Mouse (Mus musculus) liver, adult 2 months (tissue): ENCODE data around the gene Olfr955.

ENCODE experiments used
- CTCF ChIP-seq: fragments of 200-500 bp; IDR thresholded peaks from 2 replicates; pipeline ENCODE4 v1.5.1; 2011; ENCODE audit warnings: low read depth, low read length, control low read depth
- POLR2A ChIP-seq: fragments of 200-500 bp; IDR thresholded peaks from 2 replicates; pipeline ENCODE4 v1.6.1; 2011; ENCODE audit warnings: low read length, control low read depth; ENCODE audit not compliant: insufficient read depth; ENCODE audit errors: extremely low read depth

- TF ChIP-seq CTCF: no peak
- no peak for TF ChIP-seq POLR2A
Measured at GRCm38 (mm10) chr9:39471844-39472243, at the start of gene Olfr955.
